Mouse (Mus musculus) small intestine, adult 2 months (tissue): ENCODE data around the gene Dab2. TPM values are rescaled to one million over a fixed set of nuclear protein-coding genes. Genes with fewer than 3 reads are reported as not detected.

Experiments used
- H3K27ac ChIP-seq: fragments of 200-500 bp; 2 replicates; pipeline ENCODE4 v1.5.1; 2012; ENCODE audit warnings: low read depth, low read length, control low read depth, inconsistent platforms; ENCODE audit not compliant: insufficient read depth
- H3K27me3 ChIP-seq: fragments of 200-500 bp; 2 replicates; pipeline ENCODE4 v1.6.1; 2012; ENCODE audit warnings: mild to moderate bottlenecking, moderate library complexity, low read length, inconsistent platforms; ENCODE audit not compliant: control insufficient read depth, insufficient read depth
- H3K36me3 ChIP-seq: fragments of 200-500 bp; 2 replicates; pipeline ENCODE4 v1.6.1; 2012; ENCODE audit warnings: mild to moderate bottlenecking, low read length, control low read depth, inconsistent platforms; ENCODE audit not compliant: control insufficient read depth, insufficient read depth
- H3K4me1 ChIP-seq: fragments of 200-500 bp; 2 replicates; pipeline ENCODE4 v1.6.1; 2012; ENCODE audit warnings: low read length, inconsistent platforms, mixed read lengths; ENCODE audit not compliant: control insufficient read depth, insufficient read depth, insufficient read length
- H3K4me3 ChIP-seq: fragments of 200-500 bp; 2 replicates; pipeline ENCODE4 v1.5.1; 2012; ENCODE audit warnings: low read depth, mild to moderate bottlenecking, control low read depth, inconsistent platforms, low read length, moderate library complexity
- CTCF ChIP-seq: fragments of 200-500 bp; IDR thresholded peaks from 2 replicates; pipeline ENCODE4 v1.5.1; 2012; ENCODE audit warnings: low read depth, mild to moderate bottlenecking, control low read depth, inconsistent platforms, low read length, moderate library complexity, mixed read lengths; ENCODE audit not compliant: insufficient replicate concordance, insufficient read length; ENCODE audit errors: extremely low read depth
- POLR2A ChIP-seq: fragments of 200-500 bp; IDR thresholded peaks from 2 replicates; pipeline ENCODE4 v1.6.1; 2012; ENCODE audit warnings: low read depth, mild to moderate bottlenecking, control low read depth, inconsistent platforms, low read length, moderate library complexity
- WGBS: fragments of 180-500 bp; shearing (Covaris S2); methylation state at CpG from one replicate; pipeline ENCODE4 v1.1.7; 2018; 5-methylcytosine and 5-hydroxymethylcytosine counted together
- polyA plus RNA-seq: library from polyadenylated mRNA; depleted of rRNA; stranded (reverse); fragments of >200 nt; gene quantifications from 2 replicates; pipeline ENCODE4 v1.2.3, GENCODE M21; 2012

Gene Dab2
- polyA plus RNA-seq, 1 experiment, result 4.0 TPM

DNA sequence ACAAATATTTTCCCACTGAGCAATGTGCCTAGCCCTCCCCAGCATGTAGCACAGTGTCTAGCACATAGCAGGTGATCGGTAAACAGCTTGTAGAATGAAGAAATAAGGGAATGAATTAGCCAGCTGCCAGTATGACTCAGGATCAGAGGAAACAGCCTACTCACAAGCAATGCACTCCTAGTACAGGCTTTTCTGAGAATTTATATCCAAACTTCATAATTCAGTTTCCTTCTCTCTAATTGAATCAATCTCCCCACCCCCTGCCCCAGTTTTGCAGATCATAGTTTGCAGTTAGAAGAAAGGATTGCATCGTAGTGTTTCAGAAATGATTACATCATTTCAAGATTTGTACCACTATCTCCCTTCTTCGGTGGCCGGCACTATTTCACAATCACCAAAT is 26.4 kb downstream of the Dab2 start:
- Histone ChIP-seq H3K4me1 (no peaks in the 10 kb centered on the region), H3K36me3 (no peaks in the 10 kb centered on the region), H3K27ac (no peak overlapping the region), H3K4me3 (no peak overlapping the region), H3K27me3 (no peaks in the 10 kb centered on the region)
- 33% methylated on average over 4 of the region's 4 CpGs for WGBS
- TF ChIP-seq POLR2A (no peak), CTCF (no peak)

DNA sequence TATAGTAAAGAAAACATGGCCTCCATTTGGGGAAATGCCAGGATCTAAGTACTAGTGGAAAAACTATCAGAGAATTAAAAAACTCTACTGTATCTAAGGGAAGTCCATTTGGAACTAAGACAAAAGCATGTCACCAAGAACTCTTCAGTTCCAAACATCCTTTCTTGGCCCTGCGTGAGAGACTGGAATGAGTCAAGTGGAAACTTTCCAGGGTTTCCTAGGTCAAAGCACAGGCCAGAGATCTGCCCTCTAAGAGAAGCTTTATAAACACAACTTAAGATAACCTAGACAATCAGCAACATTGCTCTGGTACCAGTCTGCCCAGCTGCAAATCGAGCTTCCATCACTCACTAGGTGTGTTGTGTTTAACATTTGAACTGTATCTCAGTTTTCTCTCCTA is 31.8 kb downstream of the Dab2 start:
- Histone ChIP-seq H3K36me3 (no peaks in the 10 kb centered on the region), H3K4me3 (no peak overlapping the region), H3K27me3 (no peaks in the 10 kb centered on the region), H3K27ac (no peak overlapping the region), H3K4me1 (no peaks in the 10 kb centered on the region)
- 40% methylated on average over 2 of the region's 2 CpGs for WGBS
- TF ChIP-seq CTCF, result no peak
- no peak for TF ChIP-seq POLR2A

DNA sequence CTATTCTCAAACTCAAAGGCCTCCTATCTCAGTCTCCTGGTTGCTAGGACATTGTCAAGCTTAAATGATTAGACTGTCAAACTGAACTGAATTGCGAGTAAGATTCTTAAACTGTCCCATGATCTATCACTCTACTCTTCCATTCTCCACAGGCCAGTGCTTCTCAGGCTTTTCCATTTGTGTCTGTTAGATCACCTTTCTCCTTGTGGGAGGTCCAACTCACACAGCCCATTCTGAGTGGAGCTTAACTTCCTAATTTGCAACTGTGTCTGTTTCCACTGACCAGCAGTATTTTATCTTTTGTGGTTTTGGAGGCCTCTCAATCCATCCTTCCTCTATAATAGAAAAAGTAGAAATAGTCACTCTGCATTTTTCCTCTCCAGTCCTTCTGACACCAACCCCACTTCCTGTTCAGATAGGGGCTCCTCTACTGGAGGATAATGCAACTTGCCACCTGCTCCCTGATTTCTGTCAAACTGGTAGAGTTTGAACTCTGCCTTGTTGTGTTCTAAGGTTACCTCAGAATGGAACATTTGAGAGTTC is 35.1 kb downstream of the Dab2 start:
- no peaks in the 10 kb centered on the region for H3K36me3 ChIP-seq
- 85% methylated on average over 1 of the region's 1 CpGs for WGBS
- H3K27ac ChIP-seq, result no peak overlapping the region
- no peak overlapping the region for H3K4me3 ChIP-seq
- no peaks in the 10 kb centered on the region for H3K27me3 ChIP-seq
- no peaks in the 10 kb centered on the region for H3K4me1 ChIP-seq
- TF ChIP-seq CTCF (no peak), POLR2A (no peak)

DNA sequence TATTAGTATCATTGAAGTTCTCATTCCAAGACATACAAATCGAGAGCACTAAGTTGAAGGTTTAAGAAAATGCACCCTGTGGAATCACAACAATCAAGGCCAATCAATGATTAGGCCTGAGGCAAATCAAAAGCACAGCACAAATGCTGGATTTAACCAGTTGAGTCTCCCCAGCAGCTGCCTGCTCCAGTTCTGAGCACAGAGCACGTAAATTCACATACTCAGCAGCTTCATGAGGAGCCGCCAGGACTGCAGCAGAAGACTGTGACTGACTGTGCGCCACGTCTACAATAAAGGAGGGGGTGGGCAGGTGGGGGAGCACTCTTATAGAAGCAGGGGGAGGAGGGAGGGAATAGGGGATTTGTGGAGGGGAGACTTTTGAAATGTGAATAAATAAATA is 40.2 kb downstream of the Dab2 start:
- TF ChIP-seq POLR2A, result no peak
- TF ChIP-seq CTCF, result no peak
- Histone ChIP-seq H3K36me3 (no peaks in the 10 kb centered on the region), H3K27me3 (no peaks in the 10 kb centered on the region), H3K4me1 (no peaks in the 10 kb centered on the region), H3K27ac (no peak overlapping the region), H3K4me3 (no peak overlapping the region)
- 87% methylated on average over 5 of the region's 5 CpGs for WGBS

GRCm38 (mm10) chr15:6340347-6340746 is 40.8 kb downstream of the Dab2 start:
- H3K27ac ChIP-seq, result no peak overlapping the region
- H3K36me3 ChIP-seq, result no peaks in the 10 kb centered on the region
- H3K4me1 ChIP-seq, result no peaks in the 10 kb centered on the region
- 79% methylated on average over 6 of the region's 6 CpGs for WGBS
- TF ChIP-seq CTCF (no peak), POLR2A (no peak)
- H3K4me3 ChIP-seq, result no peak overlapping the region
- no peaks in the 10 kb centered on the region for H3K27me3 ChIP-seq

- Histone ChIP-seq H3K27ac (no peak overlapping the region), H3K27me3 (no peaks in the 10 kb centered on the region), H3K4me1 (no peaks in the 10 kb centered on the region), H3K4me3 (no peak overlapping the region), H3K36me3 (no peaks in the 10 kb centered on the region)
- WGBS, result 75% methylated on average over 6 of the region's 6 CpGs
- no peak for TF ChIP-seq CTCF
- no peak for TF ChIP-seq POLR2A
Observed at GRCm38 (mm10) chr15:6341427-6341826, 41.8 kb downstream of the Dab2 start.

DNA sequence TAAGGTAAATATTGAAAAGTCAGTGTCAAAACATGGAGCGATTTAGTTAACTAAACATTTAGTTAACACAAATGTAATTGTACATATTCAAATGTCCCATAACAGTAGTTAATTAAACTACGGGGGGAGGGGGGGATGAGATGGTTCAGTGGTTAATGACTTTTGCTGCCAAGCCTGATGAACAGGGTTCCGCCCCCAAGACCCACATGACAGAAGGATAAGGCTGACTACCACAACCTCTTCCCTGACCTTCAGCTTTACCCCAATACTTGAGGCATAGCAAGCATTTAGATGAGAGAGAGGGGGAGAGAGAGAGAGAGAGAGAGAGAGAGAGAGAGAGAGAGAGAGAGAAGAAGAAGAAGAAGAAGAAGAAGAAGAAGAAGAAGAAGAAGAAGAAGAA is 54.3 kb downstream of the Dab2 start:
- H3K4me3 ChIP-seq, result no peak overlapping the region
- no peaks in the 10 kb centered on the region for H3K4me1 ChIP-seq
- no peaks in the 10 kb centered on the region for H3K27me3 ChIP-seq
- WGBS, result 82% methylated on average over 3 of the region's 3 CpGs
- no peaks in the 10 kb centered on the region for H3K36me3 ChIP-seq
- TF ChIP-seq POLR2A, result no peak
- no peak for TF ChIP-seq CTCF
- H3K27ac ChIP-seq, result no peak overlapping the region

DNA sequence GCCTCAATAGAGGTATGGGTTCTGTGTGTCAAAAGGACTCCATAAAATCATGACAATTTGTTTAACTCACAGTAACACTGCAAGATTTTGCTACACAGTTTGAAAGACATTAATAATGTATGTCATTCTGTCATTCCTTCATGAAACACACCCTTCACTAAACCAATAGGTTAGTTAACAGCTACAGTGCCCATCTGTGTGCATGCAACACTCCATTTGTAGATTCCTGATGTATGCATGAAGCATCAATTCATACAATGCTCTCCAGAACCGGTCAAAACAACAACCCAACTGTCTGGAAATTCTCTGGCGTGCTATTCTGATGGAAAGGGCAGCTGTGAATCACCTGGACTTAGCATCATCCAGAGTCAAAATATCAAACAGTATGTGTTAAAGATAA is 60.3 kb downstream of the Dab2 start:
- Histone ChIP-seq H3K4me3 (no peak overlapping the region), H3K27me3 (no peaks in the 10 kb centered on the region), H3K27ac (no peak overlapping the region), H3K36me3 (no peaks in the 10 kb centered on the region), H3K4me1 (no peaks in the 10 kb centered on the region)
- 79% methylated on average over 2 of the region's 2 CpGs for WGBS
- TF ChIP-seq CTCF, result no peak
